Mouse (Mus musculus): Measurements from ENCODE around the gene Fkrp.

DNA sequence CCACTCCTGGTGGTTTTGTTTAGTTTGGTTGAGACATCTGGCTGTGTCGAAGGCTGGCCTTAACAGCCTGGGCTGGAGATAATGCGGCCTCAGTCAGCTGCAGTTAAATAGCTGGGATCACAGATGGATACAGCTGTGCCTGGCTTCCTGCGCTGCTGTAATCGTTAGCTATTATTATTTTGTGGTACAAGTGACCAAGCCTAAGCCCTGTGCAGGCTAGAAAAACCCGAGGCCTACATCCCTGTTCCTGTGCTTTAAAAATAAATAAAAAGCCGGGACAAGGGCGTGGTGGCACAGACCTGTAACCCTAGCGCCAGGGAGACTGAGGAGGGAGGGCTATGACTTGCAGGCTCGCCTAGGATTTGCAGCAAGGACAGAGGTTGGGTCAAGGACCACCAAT is 7.9 kb downstream of the Fkrp start:
- TF ChIP-seq CTCF (IDR thresholded peaks at IDR 0.05; ENCODE audit: low read depth, low read length) (no peak), POLR2A (IDR thresholded peaks at IDR 0.05; ENCODE audit: borderline replicate concordance, low read depth, low read length) (no peak)

Data from bone marrow macrophage, adult 2 months (primary cell).